Mouse (Mus musculus) kidney, adult 2 months (tissue): ENCODE measurements around the gene Cntf.

Experiments used
- CTCF ChIP-seq: fragments of 200-500 bp; conservative IDR thresholded peaks from 2 replicates; pipeline ENCODE4 v1.5.1; 2011; ENCODE audit warnings: low read depth, mild to moderate bottlenecking, control low read depth, low read length, moderate library complexity, mixed read lengths; ENCODE audit not compliant: insufficient read depth, insufficient read length
- POLR2A ChIP-seq: fragments of 200-500 bp; IDR thresholded peaks from one replicate; pipeline ENCODE4 v1.6.1; 2011; ENCODE audit warnings: low read depth, low read length, control low read depth

DNA sequence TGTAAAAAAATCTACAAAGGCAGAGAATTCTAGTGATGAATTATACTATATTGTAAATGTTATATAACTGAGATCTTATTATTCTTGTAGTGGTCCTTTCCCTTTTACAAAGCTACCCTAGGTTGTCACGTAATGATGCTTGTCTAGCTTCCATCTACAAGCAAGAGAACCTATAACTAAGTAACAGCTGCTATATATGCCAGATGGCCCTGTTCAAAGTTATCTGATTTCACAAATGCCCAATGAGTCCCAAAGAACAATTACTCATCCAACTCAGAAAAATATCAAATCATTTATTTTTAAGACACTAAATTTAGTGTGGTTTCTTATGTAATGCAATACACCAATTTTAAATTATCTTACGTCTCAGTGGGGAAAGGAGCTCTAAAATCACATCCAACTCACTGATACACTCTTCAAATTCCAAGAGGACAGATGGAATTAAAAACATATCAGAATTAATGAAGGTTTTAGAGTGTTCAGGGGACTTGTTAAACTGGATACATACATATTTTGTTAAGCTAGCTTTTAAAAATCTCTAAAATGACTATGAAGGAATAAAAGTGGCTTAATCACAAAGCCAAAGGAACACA lies 21.5 kb upstream of the Cntf start:
- TF ChIP-seq CTCF (no peak), POLR2A (no peak)
